Mouse (Mus musculus) monocyte, adult 2 months (primary cell): ENCODE data around the gene Mxd4.

Experiments used
- DNase-seq, 2 experiments: peaks; one replicate each; pipeline ENCODE4 v3.0.0; 2022; ENCODE audit warnings: low spot score in 2 of 2, low read depth in 1 of 2

Mxd4 gene

DNA sequence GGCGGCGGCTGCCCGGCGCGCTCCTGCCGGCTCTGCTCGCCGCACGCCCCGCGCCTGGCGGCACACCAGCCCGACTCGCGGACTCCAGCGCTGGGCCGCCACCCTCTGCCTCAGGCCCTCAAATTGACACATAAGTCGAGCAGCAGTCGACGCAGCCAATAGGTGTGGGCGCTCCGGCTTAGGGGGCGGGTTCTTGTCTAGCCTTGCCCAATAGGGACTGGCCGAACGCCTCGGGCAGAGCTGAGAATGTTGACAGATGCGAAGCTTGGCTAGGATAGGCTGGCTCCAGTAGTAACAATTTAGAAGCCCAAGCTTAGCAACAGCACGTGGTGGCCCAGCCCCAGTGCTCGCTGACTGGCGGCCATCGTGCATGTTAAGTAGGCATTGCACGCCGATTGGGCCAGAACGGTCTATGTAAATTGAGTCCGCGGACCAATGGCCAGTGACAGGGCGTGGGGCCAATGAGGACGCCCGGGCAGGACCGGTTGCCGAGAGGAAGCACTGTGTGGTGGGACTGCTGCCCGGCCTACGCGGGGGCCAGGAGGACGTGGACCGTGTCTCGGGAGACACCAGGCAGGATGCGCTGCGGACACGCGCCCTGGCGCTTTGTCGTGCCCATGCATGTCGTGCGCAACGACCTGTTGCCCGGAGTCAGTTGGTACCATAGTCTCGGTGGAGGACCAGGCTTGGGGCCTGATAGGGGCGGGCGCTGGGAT is at the start of gene Mxd4:
Gene Mxd4 (minus strand): TSS at position 120 of the 716 bp plus-strand sequence.
- DNase-seq = peak; percentile 96 to 99

DNA sequence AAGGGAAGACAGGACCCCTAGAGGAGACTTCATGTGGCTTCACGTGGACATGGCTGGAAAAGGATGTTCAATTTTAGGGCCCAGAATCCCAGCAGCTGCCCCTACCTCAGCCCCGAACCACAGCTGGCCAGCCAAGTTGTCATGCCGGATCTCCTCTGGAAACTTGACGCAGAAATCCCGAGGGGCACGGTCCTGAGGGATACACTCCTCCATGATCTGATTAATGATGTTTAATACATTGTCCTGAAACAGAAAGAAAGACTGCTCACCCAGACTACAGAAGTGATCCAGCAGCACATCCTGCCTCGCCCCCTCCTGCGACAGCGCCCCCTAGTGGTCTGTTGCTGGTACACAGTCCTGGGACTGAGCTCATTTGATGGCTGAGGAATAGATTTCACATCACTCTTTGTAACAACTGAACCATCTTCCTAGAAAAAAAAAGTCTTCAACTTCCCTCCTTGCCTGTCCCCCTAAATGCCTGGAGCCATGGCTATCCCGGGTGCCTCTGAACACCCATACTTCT is 48.4 kb upstream of the Mxd4 start:
- DNase-seq = peak in 1 of 2 experiments; percentile 21

DNA sequence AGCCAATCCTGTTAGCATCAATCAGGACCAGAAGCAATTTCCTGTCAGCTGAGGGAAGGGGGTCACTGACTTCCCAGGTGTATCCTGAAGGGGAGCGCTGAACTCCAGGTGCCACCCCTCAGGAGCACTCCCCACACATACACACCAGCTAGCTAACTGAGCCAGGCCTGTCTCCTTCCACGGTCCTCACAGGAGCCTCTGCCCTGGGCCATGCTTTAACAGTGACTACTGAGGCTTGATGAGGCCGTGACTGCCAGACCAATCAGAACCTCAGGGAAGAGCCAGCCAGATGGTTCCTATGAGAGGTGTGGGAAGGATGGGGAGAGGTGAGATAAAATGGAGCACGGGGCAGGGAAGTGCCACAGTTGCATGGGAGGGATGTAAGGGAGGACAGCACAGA is 47.5 kb upstream of the Mxd4 start:
- no peak for DNase-seq

DNA sequence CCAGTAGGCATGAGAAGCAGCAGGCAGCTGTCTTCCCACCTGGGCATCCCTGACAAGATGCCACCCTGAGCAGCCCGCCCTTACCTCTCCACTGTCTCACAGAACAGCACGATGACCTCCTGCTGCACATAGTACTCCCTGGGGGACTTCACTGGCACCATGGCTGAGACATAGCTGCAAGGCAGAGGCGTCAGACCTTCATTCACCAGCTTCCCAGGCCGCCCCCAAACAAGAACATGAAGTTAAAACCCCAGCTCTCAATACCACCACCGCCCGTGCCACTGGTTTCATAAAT is 45.6 kb upstream of the Mxd4 start:
- no peak for DNase-seq

DNA sequence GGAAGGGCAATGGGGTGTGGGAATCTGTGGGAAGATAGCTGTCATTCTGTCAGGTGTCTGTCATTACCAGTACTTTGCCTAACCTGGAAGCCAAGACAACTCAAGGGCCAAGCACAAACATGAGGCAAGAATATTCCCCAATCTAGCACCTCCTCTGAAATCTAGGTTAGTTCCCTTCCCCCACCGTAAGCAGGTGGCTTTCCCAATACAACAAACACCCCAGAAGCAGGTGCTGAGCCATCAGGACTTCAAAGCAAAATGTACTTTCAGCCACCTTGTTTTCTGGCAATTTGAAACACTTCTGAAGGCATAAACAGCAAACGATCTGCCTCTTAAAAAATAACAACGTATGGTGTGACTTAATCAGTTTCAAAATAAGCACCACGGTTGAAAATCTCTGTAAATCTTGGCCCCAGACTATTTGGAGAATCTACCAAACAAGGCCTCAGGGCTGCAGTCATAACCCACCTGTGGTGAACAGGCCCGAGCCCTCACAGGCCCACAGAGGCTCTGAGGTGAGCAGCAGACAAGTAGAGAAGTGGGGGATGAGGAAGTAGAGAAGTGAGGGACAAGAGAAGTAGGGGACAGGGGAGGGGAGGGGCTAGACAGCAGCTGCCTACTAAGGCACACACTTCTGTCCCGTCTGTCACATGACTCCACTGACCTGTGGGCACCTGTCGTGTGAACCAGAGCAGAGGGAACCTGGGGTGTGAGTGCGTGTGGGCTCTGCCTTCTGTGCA is 45.1 kb upstream of the Mxd4 start:
- DNase-seq = no peak

DNA sequence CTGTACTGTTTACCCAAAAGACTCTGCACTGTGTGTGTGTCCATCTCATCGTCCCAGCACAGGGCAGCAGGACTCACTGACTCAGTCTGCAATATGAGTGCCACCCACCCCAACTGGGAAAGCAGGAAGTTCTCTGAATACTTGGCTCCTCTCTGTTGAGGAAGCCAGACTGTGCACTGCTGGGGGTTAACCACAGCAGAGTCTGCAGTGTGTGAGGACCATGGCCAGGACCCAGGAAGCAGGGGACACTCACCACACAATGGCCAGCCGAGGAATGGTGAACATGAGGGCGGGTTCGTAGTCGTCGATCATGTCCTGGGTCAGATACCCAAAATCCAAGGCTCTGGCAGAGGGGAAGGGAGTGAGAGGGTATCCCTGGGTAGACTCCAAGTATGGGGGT is 44.4 kb upstream of the Mxd4 start:
- no peak for DNase-seq

DNA sequence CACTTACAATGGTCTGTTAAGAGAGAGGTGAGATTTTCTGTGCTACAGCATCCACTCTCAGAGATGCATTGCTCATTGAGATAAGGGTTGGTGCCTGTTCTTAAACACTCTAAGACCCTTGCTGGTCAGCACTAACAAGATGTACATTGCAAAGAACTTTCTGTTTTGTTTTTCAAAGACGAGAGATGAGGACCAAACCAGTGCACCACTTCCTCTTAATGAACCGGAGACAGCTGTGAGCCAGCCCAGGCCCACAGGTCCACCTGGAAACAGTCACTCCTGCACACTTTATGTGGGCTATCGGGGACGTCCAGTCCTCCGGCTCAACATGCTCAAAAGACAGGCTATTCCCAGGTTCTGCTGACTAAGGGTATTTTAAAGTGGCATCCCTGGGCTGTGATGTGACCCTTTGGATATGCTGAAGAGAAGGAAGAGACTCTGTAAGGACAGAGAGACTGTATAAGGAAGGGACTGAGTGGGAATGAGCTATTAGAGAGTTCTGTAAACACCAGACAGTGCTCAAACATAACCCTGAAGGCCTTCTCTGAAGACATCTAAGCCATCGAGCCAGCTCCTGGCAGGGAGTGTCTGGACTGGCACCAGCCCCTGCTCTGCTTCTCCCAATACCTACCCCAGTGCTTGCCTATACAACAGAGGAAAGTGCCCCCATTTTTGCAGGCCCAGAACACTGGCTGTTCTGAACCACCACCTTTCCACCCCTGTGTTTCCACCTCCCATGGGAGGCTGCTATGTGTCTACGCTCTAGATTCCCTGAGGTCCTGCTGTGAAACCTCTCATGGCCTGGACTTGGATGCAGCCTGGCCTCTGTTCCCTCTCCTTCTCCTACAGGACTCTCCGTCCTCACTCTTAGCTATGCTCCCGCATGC is 43.3 kb upstream of the Mxd4 start:
- no peak for DNase-seq

DNA sequence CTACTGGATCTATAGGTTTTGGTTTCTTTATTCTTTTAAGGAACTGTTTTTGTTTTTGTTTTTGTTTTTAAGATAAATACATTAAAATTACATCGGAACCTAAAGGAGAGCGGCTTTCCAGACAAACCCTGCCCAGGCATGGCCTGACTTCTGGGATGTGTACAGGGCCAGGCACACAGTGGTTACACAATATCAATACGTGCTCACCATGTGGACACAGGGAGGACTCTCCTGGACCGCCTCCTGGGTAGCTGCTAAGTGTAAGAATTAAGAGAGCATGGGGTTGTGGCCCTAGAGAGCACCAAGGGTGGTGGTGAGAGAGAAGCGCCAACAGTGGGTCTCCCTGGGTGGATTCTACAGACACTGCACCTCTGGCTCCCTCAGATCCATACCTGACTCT is 42.0 kb upstream of the Mxd4 start:
- DNase-seq = no peak

DNA sequence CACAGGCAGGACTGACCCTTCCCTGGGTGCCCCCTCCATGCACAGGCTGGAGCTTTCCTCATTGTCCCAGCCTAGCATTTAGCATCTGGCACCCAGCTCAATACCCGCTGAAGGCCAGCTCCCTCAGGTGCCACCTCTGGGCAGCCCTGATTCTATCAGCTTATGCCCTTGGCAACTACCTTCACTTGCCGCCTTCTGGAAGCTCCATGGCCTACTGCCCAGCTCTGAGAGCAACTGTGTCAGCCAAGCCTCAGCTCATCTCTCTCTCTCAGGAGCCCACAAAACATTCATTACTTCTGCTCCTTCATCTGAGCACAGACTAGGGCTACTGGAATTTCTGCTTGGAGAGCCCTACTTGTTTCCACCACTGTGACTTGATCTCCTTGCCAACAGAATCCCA is 38.0 kb upstream of the Mxd4 start:
- no peak for DNase-seq

DNA sequence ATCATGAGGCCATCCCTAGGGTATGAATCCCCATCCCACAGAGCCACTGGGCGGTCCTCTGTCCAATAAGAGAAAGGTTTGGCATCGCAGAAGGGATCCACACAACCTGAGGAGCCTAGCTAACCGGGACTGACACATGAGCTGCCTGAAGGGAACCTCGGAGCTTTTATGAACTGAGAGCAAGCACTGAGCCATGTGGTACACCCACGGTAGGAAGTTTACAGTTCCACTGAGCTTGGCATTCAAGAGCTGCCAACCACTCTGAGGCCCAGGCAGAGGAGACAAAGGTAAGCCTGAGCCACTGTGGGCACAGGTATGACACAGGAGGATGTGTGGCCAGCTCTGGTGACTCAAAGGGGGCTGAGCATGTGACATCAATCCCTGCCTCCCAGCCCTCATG is 37.0 kb upstream of the Mxd4 start:
- DNase-seq = no peak

DNA sequence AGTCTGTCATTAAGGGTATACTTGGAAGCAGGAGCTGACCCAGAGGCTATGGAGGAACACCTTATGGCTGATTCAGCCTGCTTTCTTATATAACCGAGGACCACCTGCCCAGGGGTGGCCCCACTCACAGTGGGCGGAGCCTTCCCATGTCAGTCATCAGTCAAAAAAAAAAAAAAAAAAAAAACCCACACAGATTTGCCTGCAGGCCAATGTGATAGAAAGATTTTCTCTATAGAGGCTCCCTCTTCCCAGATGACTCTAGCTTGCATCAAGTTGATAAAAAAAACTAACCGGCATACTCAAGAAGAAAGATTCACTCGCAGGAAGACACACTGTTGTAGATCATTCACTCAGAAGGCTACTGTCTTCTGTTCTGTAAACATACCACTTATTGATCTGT is 32.5 kb upstream of the Mxd4 start:
- no peak for DNase-seq

DNA sequence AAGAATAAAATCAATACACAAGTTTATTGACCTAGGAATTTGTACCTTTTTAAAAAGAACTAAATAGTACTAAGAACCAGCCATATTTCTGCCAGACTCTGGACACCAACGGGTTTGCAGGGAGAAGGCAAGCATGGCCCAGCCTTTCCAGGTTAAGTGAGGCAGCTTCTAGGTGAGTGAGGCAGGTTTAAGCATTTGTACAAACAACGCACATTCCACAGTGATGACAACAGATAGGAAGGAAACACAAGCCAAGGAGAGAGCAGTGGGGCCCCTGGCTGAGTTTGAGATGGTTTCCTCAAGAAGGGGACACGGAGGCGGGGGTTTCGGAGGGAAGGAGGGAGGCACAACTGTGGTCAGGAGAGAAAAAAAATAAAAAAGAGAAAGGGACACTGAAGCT is 31.2 kb upstream of the Mxd4 start:
- no peak for DNase-seq

DNA sequence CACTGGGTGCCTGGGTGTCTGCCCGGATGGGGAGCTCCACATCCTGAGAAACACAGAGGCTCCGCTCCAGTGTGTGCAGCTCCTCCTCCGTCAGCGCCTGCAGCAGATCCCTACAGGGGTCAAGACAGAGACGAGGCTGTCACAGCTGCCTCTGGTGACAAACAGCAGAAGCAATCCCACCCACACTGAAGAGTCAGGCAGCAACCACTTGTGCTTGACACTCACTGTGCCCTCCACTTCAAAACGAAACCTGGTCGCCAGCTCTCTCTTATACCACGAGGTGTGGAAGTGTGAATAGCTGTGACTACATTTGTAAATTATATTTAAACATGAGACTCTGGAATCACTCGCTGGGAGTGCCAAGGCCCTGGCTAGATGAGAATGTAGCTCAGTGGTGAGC is 30.2 kb upstream of the Mxd4 start:
- no peak for DNase-seq

DNA sequence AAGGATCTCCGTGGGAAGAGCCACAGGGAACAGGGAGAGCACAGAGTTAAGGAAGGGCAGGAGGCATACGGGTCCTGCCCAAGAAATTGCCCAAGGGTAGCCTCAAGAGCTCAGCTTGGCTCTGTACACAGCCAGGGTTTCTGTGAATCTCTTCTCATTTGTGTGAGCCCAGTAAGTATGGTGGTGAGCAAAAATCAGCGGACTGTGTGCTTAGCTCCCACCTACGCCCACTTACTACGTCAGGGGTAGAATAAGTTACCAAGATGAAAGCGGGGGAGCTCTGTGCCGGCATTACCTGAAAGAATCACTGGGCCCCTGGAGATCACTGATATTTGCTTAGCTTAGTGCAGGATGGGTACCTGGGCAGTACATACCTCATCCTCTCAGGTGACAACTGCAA is 28.5 kb upstream of the Mxd4 start:
- DNase-seq = no peak

DNA sequence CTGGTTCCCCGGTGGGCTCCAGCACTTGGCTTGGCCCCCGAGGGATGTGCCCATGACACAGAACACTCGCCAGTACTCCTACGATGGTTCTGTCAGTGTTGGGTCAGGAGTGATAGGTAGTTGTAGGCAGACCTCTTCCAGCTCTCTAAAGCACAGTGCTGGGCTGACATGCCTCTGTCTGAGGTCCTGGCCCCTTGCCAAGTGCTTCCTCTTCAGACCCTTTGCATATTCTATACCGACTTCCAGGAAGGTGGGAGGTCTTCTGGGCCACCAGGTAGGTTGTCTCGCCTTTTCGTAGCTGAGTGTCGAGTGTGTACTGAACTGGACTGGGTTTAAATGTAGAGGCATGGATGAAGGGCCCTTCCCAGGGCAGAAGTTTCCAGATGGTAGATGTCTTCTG is 26.1 kb upstream of the Mxd4 start:
- no peak for DNase-seq

DNA sequence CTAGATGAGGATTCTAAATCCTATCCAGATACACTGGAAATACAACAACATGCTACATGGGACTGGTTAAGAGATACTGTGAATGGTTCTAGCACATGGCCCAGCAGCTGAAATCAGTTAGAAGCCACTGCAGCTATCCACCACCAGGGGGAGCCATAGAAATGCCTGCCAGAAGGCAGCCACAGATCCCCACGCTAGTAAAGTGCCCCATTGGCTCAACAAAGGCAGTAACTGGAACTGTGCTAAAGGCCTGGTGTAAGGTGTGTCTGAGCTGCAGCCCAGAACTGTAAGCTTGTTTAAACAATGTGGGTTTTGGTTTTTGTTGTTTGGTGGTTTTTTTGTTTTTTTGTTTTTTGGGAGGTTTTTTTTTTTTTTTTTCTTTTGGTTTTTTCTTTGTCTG is 22.8 kb upstream of the Mxd4 start:
- DNase-seq = peak in 1 of 2 experiments; percentile 47

DNA sequence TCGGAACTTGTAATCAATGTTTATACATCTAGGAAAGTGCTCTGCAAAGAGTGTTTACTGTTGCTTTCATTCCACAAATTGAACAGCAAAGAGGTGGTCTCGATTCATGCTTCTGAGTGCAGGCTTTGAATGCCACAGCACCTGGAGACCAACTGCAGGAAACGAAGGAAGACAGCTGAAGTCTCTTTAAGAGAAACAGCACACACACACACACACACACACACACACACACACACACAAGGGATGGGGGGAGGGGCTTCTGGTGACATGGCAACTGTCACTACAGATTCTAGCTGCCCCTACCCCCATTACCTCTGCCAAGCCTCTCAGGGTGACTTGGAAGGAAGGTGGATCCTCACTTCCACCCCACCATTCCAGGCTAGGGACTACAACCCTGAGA is 20.0 kb upstream of the Mxd4 start:
- DNase-seq = no peak

DNA sequence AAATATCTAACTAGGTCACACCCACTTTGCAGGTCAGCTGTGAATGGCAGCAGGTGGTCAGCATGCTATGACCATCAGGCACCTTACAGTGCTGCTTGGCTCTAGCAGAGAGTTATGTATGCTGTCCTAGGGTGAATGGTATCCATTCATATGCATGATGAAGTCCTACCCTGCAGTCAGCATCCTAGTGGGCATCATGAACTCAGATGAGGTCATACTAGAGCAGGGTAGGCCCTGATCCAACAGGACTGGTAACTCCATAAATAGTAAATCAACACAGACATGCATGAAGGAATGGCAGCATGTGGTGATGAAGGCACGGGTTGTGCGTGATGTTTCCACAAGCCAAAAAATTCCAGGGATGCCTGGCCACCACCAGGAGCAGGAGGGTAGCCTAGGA is 18.3 kb upstream of the Mxd4 start:
- DNase-seq = no peak

DNA sequence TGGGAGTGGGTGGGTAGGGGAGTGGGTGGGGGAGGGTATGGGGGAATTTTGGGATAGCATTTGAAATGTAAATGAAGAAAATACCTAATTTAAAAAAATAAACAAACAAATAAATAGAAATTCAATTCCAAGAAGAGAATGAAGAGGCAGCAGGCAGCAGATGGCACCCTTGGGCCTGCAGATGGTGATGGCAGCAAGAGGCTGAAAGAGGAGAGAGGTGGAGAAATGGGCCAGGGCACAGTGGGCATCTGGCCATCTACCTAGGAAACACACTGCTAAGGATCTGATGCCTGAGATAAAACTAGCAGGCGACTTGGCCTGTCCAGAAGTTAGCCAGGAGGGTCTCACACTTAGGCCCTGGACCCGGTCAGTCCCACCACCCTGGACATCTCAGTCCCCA is 17.4 kb upstream of the Mxd4 start:
- no peak for DNase-seq

DNA sequence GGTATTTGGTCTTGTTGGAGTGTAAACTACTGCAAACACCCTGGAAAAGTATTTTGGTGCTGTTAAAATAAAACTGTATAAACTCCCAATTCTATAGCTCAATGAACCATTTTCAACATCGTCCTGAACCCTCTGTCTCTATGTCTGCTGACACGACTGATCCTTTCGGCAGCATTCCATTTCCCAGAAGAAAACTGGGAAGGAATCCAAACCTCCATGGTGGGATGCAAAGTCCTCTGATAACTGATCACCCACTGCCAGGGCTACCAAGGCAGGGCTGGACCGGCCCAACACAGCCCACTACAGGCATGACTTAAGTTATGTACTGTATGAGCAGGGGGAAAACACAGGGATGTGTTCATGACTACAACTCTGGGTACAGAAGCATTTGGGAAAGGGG is 14.5 kb upstream of the Mxd4 start:
- DNase-seq = no peak

DNA sequence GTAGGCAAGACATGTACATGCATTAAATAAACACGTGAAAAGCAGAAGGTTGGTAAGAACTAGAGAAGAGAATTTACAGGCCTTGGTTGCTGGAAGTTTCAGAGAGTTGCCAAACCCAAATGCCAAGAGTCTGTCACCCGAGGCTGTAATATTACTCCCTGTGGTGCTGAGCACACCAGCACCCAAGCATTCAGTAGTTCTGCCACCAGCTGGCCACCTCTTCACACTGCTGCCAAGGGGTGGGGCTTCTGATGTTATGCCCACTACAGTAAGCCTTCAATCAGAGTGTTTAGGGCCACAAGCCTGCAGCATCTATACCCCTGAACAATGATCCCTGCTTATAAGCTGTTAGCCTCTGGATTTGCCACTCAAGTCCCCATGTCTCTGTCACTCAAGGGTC is 13.9 kb upstream of the Mxd4 start:
- no peak for DNase-seq

DNA sequence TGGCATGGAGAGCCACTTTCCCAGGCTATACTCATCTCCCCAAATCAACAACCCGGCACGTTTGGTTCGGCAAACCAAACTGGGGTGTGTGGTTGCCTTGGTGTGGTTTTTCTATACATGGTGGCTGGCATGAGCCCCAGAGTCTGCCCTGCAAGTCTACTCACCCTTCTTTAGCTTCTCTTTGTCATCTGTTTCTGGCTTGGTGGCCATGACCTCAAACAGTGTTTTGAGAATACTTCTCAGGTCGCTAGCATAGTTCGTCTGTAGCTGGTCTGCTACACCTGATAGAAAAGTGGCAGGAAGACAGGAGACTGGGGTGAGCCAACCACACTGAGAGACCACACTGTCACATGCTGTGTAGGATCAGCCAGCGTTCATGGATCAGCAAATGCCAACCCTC is 11.1 kb upstream of the Mxd4 start:
- no peak for DNase-seq
